Mouse (Mus musculus) neutrophil, adult 5-6 weeks (primary cell): ENCODE measurements around the gene Ifit1bl2. TPM values are rescaled to one million over a fixed set of nuclear protein-coding genes. Genes with fewer than 3 reads are reported as not detected.
"Not testable (repeated sequence)": the region's sequence is repeated elsewhere in the genome, so short reads cannot be mapped to it uniquely, and the experiment has no call there.

ENCODE experiments used
- ATAC-seq: fragments of 151-379, 151-347 bp; 2 replicates; pipeline ENCODE4 v1.8.0; 2017; ENCODE audit warnings: mild to moderate bottlenecking, moderate TSS enrichment; ENCODE audit not compliant: insufficient number of reproducible peaks, poor library complexity, low FRiP score, severe bottlenecking; ENCODE audit errors: extremely low read depth
- total RNA-seq: library from RNA; stranded (forward); fragments of 200-1000 nt; gene quantifications from 2 replicates; pipeline ENCODE4 v1.2.3, GENCODE M21; 2017

Ifit1bl2 gene
- 24.3 and 27.7 TPM in 2 replicates for total RNA-seq

GRCm38 (mm10) chr19:34640623-34641022 lies at the start of gene Ifit1bl2, which contains the start of gene Ifit1:
Gene Ifit1bl2, minus strand, starts transcription at chr19:34640743.
Gene Ifit1, plus strand, starts transcription at chr19:34640871.
- peak; percentile 81 for ATAC-seq

DNA sequence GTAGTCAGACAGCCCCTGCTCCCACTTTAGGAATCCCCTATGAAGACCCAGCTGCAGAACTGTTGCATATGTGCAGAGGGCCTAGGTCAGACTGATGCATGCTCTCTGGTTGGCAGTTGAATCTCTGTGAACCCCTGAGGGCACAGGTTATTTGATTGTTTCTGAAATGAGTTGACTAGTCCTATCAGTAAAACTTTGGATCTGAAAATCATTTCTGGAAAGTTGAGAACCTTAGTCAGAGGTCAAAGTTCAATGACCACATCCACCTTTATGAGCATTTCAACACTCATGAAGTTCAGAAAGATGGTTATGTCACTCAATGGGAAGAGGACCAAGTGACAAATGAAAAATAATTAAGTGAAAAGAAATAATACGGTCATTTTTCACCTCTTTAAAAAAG lies 45.0 kb upstream of the Ifit1bl2 start:
- no peak for ATAC-seq

- peak; percentile 88 for ATAC-seq
These were observed 44.3 kb upstream of the Ifit1bl2 start for GRCm38 (mm10) chr19:34684857-34685256.

DNA sequence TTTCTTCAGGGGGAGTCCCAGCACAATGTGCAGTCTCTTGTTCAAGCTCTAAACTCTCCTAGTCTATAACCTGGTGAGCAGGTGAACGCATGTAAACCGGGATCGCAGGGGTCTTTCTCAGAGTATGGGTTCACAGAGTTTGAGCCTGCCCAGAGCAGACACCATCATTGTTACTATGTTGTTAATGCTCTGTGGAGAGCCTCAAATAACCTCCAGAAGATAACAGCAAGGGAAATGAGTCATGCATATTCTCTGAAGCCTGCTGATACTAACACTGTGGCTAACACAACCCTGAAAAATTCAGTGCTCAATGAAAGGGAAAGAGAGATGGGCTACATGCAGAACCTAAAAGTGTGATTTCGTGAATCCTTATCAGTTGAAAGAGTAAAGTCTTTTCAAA lies 37.9 kb upstream of the Ifit1bl2 start:
- no peak for ATAC-seq

DNA sequence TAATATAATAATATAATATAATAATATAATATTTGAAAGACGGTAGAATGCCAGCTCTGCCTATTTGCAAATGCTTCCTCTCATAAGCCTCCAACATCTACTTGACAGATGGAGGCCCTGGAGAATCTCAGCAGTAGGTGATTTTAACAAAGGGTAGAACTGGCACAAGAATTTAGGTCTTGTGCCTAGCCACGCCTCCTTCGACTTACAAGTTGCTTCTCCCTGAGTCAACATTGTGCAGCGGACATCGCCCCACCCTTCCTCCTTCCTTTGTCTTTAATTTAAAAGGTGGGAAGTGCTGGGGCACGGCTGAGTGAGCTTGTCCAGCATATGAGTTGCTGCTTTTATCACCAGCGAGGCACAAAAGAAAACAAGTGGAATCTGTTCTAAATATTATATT lies 32.9 kb upstream of the Ifit1bl2 start:
- ATAC-seq: no peak

DNA sequence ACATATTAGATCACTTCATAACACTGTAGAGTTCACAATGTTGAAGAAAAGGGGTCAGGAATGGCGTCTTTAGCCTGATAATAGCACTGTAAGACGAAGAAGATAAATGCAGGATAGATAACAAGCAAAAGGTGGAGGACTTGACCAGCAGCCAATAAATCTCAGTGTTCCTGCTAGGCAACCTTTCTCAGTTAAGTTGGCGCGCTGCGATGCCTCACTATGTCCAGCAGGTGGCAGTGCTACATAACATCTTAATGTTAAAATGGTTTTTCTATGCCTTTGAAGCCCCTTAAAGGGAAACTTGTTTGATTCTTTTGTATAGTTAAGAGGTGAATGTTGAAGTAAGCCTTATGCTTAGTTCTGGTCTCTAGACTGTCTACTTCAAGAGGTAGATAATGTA lies 25.6 kb upstream of the Ifit1bl2 start:
- peak; percentile 72 for ATAC-seq

DNA sequence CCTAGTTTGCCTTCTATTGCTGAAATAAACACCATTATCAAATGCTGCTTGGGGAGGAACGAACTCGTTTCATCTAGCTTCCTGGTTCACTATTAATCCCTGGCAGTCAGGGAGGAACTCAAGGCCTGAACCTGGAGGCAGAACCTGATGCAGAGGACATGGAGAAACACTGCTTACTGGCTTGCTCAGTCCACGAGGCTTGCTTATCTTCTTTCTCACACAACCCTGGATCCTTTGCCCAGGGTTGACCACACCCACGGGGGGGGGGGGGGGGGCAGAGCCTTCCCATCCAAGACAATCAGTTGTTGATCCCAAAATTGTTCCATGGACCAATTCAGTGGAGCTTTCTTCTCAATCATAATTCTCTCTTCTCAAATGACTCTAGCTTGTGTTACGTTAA lies 22.2 kb upstream of the Ifit1bl2 start:
- no peak for ATAC-seq

DNA sequence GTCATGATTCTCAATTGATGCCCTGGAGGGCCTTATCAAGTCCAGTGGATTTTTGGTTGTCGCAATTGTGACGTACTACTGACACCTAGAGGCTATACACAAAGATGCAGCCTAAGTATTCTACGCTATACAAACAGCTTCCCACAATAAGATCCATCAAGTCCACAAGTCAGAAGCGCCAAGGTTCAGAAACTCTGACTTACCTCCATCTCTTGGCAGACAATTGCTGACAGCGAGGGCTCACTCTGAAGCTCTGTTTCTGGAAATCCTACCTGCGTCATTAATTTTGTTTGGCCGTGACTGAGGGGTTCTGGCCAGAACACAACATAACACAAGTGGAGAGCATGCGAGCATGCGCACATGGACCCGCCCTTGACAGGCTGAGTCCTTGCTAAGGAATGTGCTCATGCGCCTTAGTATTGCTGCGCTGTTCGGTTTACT lies 21.5 kb upstream of the Ifit1bl2 start:
- peak; percentile 81; the same call in 1 of the 2 replicates for ATAC-seq

DNA sequence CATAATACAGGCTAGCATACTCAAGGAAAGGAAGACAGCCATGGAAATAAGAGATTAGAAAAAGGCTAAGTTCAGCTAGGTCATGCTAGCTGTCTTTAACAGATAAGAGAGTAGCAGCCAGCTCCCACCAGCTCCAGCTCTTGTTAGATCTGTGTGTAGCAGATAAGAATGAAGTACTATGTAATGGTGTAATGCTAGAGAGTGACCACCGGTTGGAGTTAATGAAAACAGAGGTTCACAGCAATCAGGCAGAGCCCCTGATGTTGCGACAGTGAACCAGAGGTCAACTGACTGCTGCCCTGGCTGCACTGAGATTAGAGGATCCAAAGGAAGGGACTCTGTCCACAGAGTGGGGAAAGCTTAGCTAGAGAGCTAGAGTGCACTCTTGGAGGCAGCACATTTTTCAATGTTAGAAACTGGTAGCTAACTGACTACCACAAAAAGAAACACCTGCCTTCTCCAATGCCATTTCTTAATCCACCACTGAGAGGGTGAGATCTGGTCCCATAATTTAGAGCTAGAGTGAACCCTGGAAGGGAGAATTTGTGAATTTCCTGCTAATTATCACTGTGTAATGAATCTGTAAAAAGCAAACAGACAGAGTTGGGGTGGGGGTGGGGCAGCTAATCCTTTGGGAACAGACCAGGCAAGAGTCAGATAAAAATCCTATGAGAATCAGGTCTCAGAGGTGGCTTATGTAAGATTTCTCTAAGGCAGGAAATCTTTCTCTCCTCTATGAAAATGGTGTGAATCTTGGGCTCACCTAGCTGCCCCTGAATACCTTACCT lies 16.2 kb upstream of the Ifit1bl2 start:
- no peak for ATAC-seq

DNA sequence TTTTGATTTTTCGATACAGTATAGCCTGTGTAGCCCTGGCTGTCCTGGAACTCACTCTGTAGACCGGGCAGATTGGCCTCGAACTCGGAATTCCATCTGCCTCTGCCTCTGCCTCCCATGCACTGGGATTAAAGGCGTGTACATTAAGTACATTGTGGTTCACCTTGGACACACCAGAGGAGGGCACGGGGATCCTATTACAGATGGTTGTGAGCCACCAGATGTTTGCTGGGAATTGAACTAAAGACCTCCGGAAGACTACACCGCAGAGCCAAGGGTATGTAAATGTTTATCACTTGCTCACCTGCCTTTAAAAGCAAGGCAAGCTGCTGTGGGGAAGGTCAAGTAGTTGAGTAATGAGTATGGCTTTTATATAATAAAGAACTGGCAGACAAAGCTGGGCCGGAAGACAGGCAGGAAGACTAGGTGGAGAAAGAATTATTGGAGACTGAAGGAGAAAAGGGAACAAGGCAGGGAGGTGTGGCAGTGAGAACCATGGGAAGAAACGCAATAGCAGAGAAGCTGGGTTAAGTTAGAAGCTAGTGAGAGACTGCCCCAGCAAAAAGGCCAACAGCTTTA lies 14.8 kb upstream of the Ifit1bl2 start:
- no peak for ATAC-seq

DNA sequence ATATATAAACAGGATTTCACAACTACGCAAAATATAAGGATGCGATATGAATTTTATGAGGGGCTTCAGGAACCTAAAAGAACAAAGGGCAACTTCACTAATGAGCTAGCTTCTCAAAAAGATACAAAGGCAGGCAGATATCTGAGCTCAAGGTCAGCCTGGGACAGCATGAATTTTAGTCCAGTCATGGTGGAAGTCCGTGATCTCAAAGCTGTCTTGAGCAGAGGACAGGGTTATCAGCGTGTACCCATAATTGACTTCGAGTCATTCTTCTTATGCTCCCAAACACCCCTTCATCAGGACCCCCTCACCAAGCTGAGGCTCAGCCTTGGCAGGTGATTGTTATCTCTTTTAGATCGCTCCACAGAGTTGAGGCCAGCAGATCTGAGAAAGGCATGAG lies 10.5 kb upstream of the Ifit1bl2 start:
- no peak for ATAC-seq

DNA sequence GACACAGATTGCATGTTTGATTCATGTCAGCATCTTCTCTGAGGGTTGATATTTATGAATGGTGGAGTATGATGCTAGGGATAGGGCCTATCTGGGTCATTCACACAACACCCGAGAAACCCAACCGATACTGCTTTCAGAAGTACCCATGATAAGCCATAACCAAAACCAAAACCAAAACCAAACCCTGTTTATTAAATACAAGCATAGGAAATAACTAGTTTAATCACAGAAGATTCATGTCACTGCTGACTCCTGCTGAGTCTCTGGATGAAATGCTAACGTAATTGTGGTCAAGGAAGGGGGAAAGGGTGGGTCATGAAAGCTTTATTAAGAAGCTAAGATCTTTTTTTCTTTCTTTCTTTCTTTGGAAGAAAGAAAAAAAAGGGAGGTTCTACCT lies 9.7 kb upstream of the Ifit1bl2 start:
- ATAC-seq: no peak

DNA sequence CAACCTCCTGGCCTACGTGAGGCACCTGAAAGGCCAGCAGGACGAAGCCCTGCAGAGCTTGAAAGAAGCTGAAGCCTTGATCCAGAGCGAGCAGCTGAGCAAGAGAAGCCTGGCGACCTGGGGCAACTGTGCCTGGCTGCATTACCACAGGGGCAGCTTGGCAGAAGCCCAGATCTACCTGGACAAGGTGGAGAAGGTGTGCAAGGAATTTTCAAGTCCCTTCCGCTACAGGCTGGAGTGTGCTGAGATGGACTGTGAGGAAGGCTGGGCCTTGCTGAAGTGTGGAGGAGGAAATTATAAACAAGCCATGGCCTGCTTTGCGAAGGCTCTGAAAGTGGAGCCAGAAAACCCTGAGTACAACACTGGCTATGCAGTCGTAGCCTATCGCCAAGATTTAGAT lies 7.1 kb upstream of the Ifit1bl2 start:
- not testable (repeated sequence) for ATAC-seq

- ATAC-seq: no peak
These were observed 2.1 kb upstream of the Ifit1bl2 start for GRCm38 (mm10) chr19:34642616-34643015.

DNA sequence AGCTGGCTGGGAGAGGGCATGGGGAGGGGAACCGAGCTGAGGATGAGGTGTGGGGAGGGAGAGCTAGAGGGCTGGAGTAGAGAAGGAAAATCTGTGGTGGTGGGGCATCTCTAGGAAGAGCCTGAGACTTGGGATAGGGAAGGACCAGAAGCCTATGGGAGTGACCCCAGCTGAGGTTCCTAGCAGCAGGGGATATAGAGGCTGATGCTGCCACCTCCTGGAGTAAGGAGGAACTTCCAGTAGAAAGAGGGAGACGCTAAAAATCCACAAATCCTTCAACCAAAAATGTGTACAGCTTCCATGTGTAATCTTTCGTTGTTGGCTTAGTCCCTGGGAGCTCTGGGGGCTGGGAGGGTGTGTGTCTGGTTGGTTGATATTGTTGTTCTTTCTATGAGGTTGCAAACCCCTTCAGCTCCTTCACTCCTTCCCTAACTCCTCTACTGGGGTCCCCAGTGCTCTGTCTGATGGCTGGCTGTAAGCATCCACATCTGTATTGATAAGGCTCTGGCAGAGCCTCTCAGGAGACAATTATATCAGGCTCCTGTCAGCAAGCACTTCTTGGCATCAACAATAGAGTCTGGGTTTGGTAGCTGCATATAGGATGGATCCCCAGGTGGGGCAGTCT lies 3.5 kb downstream of the Ifit1bl2 start:
- peak; percentile 70 for ATAC-seq

- ATAC-seq: no peak
These were observed 7.1 kb downstream of the Ifit1bl2 start for GRCm38 (mm10) chr19:34633484-34633883.

DNA sequence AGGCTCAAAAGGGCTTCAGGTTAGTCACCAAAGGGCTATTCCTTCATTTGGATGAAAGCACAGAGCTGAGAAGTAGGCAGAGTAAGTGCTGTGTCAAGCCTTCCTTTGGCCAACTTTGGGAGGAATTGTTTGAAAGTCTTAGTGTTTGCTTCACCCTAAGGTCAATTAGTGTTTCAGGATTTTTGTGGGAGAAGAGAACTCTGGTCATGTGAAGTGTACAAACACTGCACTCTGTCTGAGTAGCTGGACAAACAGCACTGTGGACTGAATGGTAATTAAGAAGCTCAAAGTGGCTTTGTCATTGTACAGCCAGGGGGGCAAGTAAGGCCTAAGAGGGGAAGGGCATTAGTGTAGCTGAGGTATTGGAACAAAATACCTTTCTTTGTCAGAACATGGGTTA lies 9.1 kb downstream of the Ifit1bl2 start:
- no peak for ATAC-seq

DNA sequence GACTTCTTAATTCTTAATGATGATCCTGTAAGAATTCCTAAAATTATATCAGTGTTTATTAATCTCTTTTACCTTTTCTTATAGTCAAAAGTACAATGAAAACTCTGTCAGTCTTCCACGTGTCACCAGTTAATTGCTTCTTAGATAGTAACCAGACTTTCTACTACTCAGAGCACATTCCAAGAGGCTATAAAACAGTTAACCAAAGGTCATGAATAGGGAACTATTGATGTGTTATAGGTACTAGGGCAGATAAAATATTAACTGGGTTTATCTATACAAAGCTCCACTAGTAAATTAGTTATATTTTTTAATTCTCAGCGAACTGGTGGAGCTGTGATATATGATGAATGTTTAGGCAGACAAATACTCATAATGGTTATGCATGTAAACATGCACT lies 13.0 kb downstream of the Ifit1bl2 start:
- ATAC-seq: no peak

- ATAC-seq: no peak
These were observed 15.9 kb downstream of the Ifit1bl2 start for GRCm38 (mm10) chr19:34624663-34625062.

DNA sequence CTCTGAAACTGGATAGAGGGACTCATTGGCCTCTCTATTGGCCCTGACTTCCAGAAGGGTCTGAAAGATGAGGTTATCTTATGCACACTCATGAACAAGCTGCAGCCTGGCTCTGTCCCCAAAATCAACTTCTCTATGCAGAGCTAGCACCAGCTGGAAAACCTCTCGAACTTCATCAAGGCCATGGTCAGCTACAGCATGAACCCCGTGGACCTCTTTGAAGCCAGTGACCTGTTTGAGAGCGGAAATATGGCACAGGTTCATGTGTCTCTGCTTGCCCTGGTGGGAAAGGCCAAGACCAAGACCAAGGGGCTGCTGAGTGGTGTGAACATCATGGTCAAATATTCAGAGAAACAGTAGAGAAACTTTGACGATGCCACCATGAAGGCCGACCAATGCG lies 16.8 kb downstream of the Ifit1bl2 start:
- ATAC-seq: no peak
